Mouse (Mus musculus): ENCODE data around the gene Arl6ip1. TPM values are rescaled to one million over a fixed set of nuclear protein-coding genes. Genes with fewer than 3 reads are reported as not detected.
"Not testable (repeated sequence)": the region's sequence is repeated elsewhere in the genome, so short reads cannot be mapped to it uniquely, and the experiment has no call there.

The Arl6ip1 gene
- 120 TPM for polyA plus RNA-seq (2012; fragmentation: generic; extraction: Trizol)

- Histone ChIP-seq H3ac (ENCODE audit: control insufficient read depth, insufficient read length) (peak within 1 kb of the TSS; percentile 38), H3K36me3 (ENCODE audit: control insufficient read depth, insufficient read depth) (peaks cover under 1% of the 10 kb centered on the region), H3K4me2 (ENCODE audit: low read depth) (peak within 1 kb of the TSS; percentile 84), H3K79me2 (ENCODE audit: control insufficient read depth, insufficient read depth) (peaks cover 32% of the 10 kb centered on the region), H3K27me3 (ENCODE audit: control insufficient read depth, insufficient read depth, insufficient read length) (no peaks in the 10 kb centered on the region), H3K4me3 (peak within 1 kb of the TSS; percentile 96)
- TF ChIP-seq POLR2A (IDR thresholded peaks at IDR 0.05; ENCODE audit: insufficient read length, low read depth) (peak; percentile 94), MYOD1 (IDR thresholded peaks at IDR 0.05; ENCODE audit: control insufficient read depth in 1 of 3, insufficient read length in 2 of 3, low read depth in 2 of 3) (peak in 1 of 3 experiments; percentile 9), TCF3 (IDR thresholded peaks at IDR 0.05; ENCODE audit: insufficient read length, low read depth) (no peak), MYOG (IDR thresholded peaks at IDR 0.05; ENCODE audit: control insufficient read depth in 1 of 3, insufficient read depth in 1 of 3, insufficient read length in 2 of 3, low read depth in 2 of 3) (no peak), POLR2AphosphoS2 (IDR thresholded peaks at IDR 0.05; ENCODE audit: insufficient read length, low read depth) (peak; percentile 98), E2F4 (IDR thresholded peaks at IDR 0.05; ENCODE audit: insufficient read depth) (peak; percentile 44)
These were observed at the start of gene Arl6ip1 for GRCm38 (mm10) chr7:118129430-118130041. Gene Arl6ip1 (minus strand): TSS chr7:118129662.

DNA sequence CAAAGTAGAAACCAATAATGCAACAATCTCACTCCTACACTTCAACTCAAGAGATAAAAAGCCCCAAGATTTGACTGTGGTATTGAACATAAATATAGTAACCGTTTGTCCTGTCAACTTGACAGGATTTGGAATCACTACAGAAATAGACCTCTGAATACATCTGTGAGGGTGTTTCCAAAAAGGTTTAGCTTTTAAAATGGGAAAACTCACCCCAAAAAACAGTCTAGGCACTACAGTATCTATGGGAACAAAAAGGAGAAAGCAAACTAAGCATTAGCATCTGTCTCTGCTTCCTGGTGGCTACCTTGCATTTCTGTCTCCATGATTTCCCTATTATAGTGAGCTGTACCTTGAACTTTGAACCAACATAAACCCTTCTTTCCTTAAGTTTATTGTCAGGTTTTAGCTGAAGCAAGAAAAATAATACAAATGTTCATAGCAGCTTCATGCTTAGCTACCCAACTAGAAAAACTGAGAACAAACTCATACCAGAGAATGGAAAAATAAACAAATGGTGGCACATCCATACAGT lies 46.4 kb upstream of the Arl6ip1 start:
- H3ac ChIP-seq (ENCODE audit: control insufficient read depth, insufficient read length): no peak overlapping the region
- TF ChIP-seq USF1 (IDR thresholded peaks at IDR 0.05; ENCODE audit: low read depth) (no peak), TCF3 (IDR thresholded peaks at IDR 0.05; ENCODE audit: insufficient read length, low read depth) (no peak), E2F4 (IDR thresholded peaks at IDR 0.05; ENCODE audit: insufficient read depth) (no peak), MYOD1 (IDR thresholded peaks at IDR 0.05; ENCODE audit: control insufficient read depth in 1 of 3, insufficient read length in 2 of 3, low read depth in 2 of 3) (no peak), MAX (IDR thresholded peaks at IDR 0.05; ENCODE audit: low read depth) (no peak), POLR2A (IDR thresholded peaks at IDR 0.05; ENCODE audit: insufficient read length, low read depth) (no peak), POLR2AphosphoS2 (IDR thresholded peaks at IDR 0.05; ENCODE audit: insufficient read length, low read depth) (no peak), TCF12 (IDR thresholded peaks at IDR 0.05; ENCODE audit: insufficient read depth, poor library complexity, severe bottlenecking) (no peak), MYOG (IDR thresholded peaks at IDR 0.05; ENCODE audit: control insufficient read depth in 1 of 3, insufficient read depth in 1 of 3, insufficient read length in 2 of 3, low read depth in 2 of 3) (no peak), SRF (IDR thresholded peaks at IDR 0.05; ENCODE audit: control insufficient read depth, insufficient read length, low read depth) (no peak), REST (IDR thresholded peaks at IDR 0.05; ENCODE audit: insufficient read depth, insufficient read length) (no peak), CEBPB (IDR thresholded peaks at IDR 0.05; ENCODE audit: insufficient read depth, poor library complexity, severe bottlenecking) (no peak)
- H3K36me3 ChIP-seq (ENCODE audit: control insufficient read depth, insufficient read depth): peaks cover 67% of the 10 kb centered on the region
- no peaks in the 10 kb centered on the region for H3K27me3 ChIP-seq (ENCODE audit: control insufficient read depth, insufficient read depth, insufficient read length)
- H3K4me3 ChIP-seq: no peak overlapping the region
- no peak overlapping the region for H3K4me2 ChIP-seq (ENCODE audit: low read depth)
- no peaks in the 10 kb centered on the region for H3K79me2 ChIP-seq (ENCODE audit: control insufficient read depth, insufficient read depth)

DNA sequence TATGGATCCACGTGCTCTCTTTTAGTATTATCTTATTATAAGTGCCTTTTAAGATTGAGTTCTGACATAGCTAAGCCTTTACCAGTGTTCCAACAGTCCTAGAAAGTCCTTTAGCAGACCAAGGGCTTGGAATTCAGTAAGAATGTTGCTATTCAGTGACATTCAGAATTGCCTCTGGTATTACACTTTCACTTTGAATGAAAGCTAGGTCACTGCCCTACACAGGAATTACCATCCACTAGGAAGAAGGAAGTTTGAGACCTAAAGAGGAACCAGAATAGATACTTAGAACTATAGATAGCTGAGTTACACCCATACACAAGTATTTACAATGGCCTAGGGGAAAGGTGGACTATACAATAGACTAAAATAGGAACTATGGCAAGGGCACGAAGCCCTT lies 40.7 kb upstream of the Arl6ip1 start:
- H3K4me2 ChIP-seq (ENCODE audit: low read depth); H3K4me3 ChIP-seq; H3K79me2 ChIP-seq (ENCODE audit: control insufficient read depth, insufficient read depth); H3K27me3 ChIP-seq (ENCODE audit: control insufficient read depth, insufficient read depth, insufficient read length); H3ac ChIP-seq (ENCODE audit: control insufficient read depth, insufficient read length): not testable (repeated sequence)
- H3K36me3 ChIP-seq (ENCODE audit: control insufficient read depth, insufficient read depth): peaks cover 60% of the 10 kb centered on the region

DNA sequence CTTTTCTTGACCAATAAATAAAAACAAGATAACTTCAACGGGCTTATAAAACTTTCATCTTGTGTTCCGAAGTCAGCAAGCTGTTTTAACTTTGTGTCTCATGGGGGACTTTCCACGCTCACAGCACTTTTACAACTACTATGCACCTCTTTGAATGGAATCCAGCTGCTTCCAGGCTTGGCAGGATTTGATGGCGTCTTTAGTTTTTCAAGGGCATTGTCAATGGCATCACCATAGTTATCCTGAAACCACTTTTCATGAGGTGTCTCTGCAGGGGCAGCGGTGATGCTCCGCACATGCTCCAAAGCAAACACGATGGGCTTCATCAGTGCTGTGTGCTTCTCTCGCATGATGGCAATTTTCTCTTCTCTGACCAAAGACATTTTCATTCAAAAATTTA lies 33.5 kb upstream of the Arl6ip1 start:
- TF ChIP-seq MAX (IDR thresholded peaks at IDR 0.05; ENCODE audit: low read depth): no peak
- TF ChIP-seq USF1 (IDR thresholded peaks at IDR 0.05; ENCODE audit: low read depth): no peak
- no peak for TF ChIP-seq POLR2A (IDR thresholded peaks at IDR 0.05; ENCODE audit: insufficient read length, low read depth)
- H3ac ChIP-seq (ENCODE audit: control insufficient read depth, insufficient read length): no peak overlapping the region
- no peak overlapping the region for H3K4me2 ChIP-seq (ENCODE audit: low read depth)
- H3K79me2 ChIP-seq (ENCODE audit: control insufficient read depth, insufficient read depth): no peaks in the 10 kb centered on the region
- H3K27me3 ChIP-seq (ENCODE audit: control insufficient read depth, insufficient read depth, insufficient read length): no peaks in the 10 kb centered on the region
- H3K36me3 ChIP-seq (ENCODE audit: control insufficient read depth, insufficient read depth): peaks cover 49% of the 10 kb centered on the region
- H3K4me3 ChIP-seq: no peak overlapping the region

GRCm38 (mm10) chr7:118160121-118160520 lies 30.7 kb upstream of the Arl6ip1 start:
- peaks cover 45% of the 10 kb centered on the region for H3K36me3 ChIP-seq (ENCODE audit: control insufficient read depth, insufficient read depth)
- H3K27me3 ChIP-seq (ENCODE audit: control insufficient read depth, insufficient read depth, insufficient read length): no peaks in the 10 kb centered on the region

More at GRCm38 (mm10) chr7:118160121-118160520, 30.7 kb upstream of the Arl6ip1 start:
- no peak overlapping the region for H3K4me3 ChIP-seq
- H3K4me2 ChIP-seq (ENCODE audit: low read depth): no peak overlapping the region
- H3ac ChIP-seq (ENCODE audit: control insufficient read depth, insufficient read length): no peak overlapping the region
- TF ChIP-seq POLR2AphosphoS2 (IDR thresholded peaks at IDR 0.05; ENCODE audit: insufficient read length, low read depth): no peak
- TF ChIP-seq MYOD1 (IDR thresholded peaks at IDR 0.05; ENCODE audit: control insufficient read depth in 1 of 3, insufficient read length in 2 of 3, low read depth in 2 of 3): no peak
- TF ChIP-seq SRF (IDR thresholded peaks at IDR 0.05; ENCODE audit: control insufficient read depth, insufficient read length, low read depth): no peak
- no peak for TF ChIP-seq TCF12 (IDR thresholded peaks at IDR 0.05; ENCODE audit: insufficient read depth, poor library complexity, severe bottlenecking)
- H3K79me2 ChIP-seq (ENCODE audit: control insufficient read depth, insufficient read depth): no peaks in the 10 kb centered on the region

Measured in myocyte (in vitro differentiated cells).